Mouse (Mus musculus): Measurements from ENCODE around the gene Clpp.

Clpp gene

GRCm38 (mm10) chr17:56986105-56986805 is 3.9 kb upstream of the Clpp start:
- in situ Hi-C loops (cut with MboI, MseI) = no loop called here

- in situ Hi-C loops (cut with MboI, MseI) = no loop called here
Measured at GRCm38 (mm10) chr17:56988441-56988840, 1.7 kb upstream of the Clpp start.

GRCm38 (mm10) chr17:56988921-56989430 is 1.1 kb upstream of the Clpp start:
- in situ Hi-C loops (cut with MboI, MseI) = no loop called here

GRCm38 (mm10) chr17:56989467-56990114 is 514 bp upstream of the Clpp start:
- in situ Hi-C loops (cut with MboI, MseI) = loop anchor here (10.0 kb wide), 1 partner anchor 685 kb away; the partner anchor contains the start of genes Arrdc5 and Uhrf1

- in situ Hi-C loops (cut with MboI, MseI) = loop anchor here (10.0 kb wide), 1 partner anchor 686 kb away; the partner anchor contains the start of genes Arrdc5 and Uhrf1
Measured at GRCm38 (mm10) chr17:56990966-56991365, 861 bp downstream of the Clpp start.

GRCm38 (mm10) chr17:56995046-56995445 is 4.9 kb downstream of the Clpp start:
- in situ Hi-C loops (cut with MboI, MseI) = loop anchor here (5.0 to 10.0 kb wide), 2 partner anchors 342 to 690 kb away; partner anchors contain the start of genes Arrdc5 and Uhrf1

- in situ Hi-C loops (cut with MboI, MseI) = loop anchor here (5.0 to 10.0 kb wide), 2 partner anchors 341 to 692 kb away; partner anchors contain the start of genes Arrdc5 and Uhrf1
Measured at GRCm38 (mm10) chr17:56996506-56996905, 6.4 kb downstream of the Clpp start.

GRCm38 (mm10) chr17:56997029-56997667 is 7.0 kb downstream of the Clpp start, which contains the start of gene Alkbh7:
Gene Alkbh7 (plus strand): TSS chr17:56997339.
- in situ Hi-C loops (cut with MboI, MseI) = loop anchor here (5.0 to 10.0 kb wide), 2 partner anchors 340 to 692 kb away; partner anchors contain the start of genes Arrdc5 and Uhrf1

GRCm38 (mm10) chr17:56999414-56999813 is 9.3 kb downstream of the Clpp start:
- in situ Hi-C loops (cut with MboI, MseI) = loop anchor here (5.0 to 10.0 kb wide), 2 partner anchors 338 to 695 kb away; partner anchors contain the start of genes Arrdc5 and Uhrf1

- in situ Hi-C loops (cut with MboI, MseI) = loop anchor here (5.0 to 10.0 kb wide), 2 partner anchors 337 to 695 kb away; partner anchors contain the start of genes Arrdc5 and Uhrf1
Measured at GRCm38 (mm10) chr17:56999968-57000609, 10.0 kb downstream of the Clpp start, which contains the start of gene Pspn. Gene Pspn (minus strand): TSS chr17:57000018.

- in situ Hi-C loops (cut with MboI, MseI) = no loop called here
Measured at GRCm38 (mm10) chr17:57001228-57001627, 11.1 kb downstream of the Clpp start.

- in situ Hi-C loops (cut with MboI, MseI) = no loop called here
Measured at GRCm38 (mm10) chr17:57003994-57004393, 13.9 kb downstream of the Clpp start.

- in situ Hi-C loops (cut with MboI, MseI) = no loop called here
Measured at GRCm38 (mm10) chr17:57007137-57007905, 17.2 kb downstream of the Clpp start.

GRCm38 (mm10) chr17:57010911-57011235 is 20.8 kb downstream of the Clpp start:
- in situ Hi-C loops (cut with MboI, MseI) = no loop called here

GRCm38 (mm10) chr17:57011236-57012141 is 21.4 kb downstream of the Clpp start, which contains the start of the genes Gtf2f1 and Gm17949:
Gene Gtf2f1 (minus strand): TSS chr17:57011288.
Gene Gm17949 (plus strand): TSS chr17:57011469.
- in situ Hi-C loops (cut with MboI, MseI) = no loop called here

GRCm38 (mm10) chr17:57012245-57012795 is 22.2 kb downstream of the Clpp start:
- in situ Hi-C loops (cut with MboI, MseI) = no loop called here

- in situ Hi-C loops (cut with MboI, MseI) = no loop called here
Measured at GRCm38 (mm10) chr17:57019693-57020092, 29.6 kb downstream of the Clpp start.

- in situ Hi-C loops (cut with MboI, MseI) = no loop called here
Measured at GRCm38 (mm10) chr17:57020960-57021359, 30.9 kb downstream of the Clpp start.

GRCm38 (mm10) chr17:57027471-57027870 is 37.4 kb downstream of the Clpp start:
- in situ Hi-C loops (cut with MboI, MseI) = loop anchor here (25.0 kb wide), 1 partner anchor 1315 kb away; the partner anchor contains the start of gene Pot1b

Measured in T-helper 1 cell (primary cell).